Mouse (Mus musculus) liver, embryonic 14.5 days (tissue): ENCODE results near the gene 4932438H23Rik. TPM values are rescaled to one million over a fixed set of nuclear protein-coding genes. Genes with fewer than 3 reads are reported as not detected.

Experiments used
- ATAC-seq: fragments of 200-750 bp; cut with Nextera tagmentation; 2 replicates; pipeline ENCODE4 v1.8.0; 2017; ENCODE audit warnings: moderate number of reproducible peaks, mild to moderate bottlenecking, moderate library complexity; ENCODE audit not compliant: insufficient read depth
- DNase-seq, 3 experiments: peaks; one replicate each; pipeline ENCODE4 v3.0.0-alpha.2; 2012 to 2013; ENCODE audit warnings: low read depth in 3 of 3, low spot score in 3 of 3
- H3K27ac ChIP-seq: fragments of 300-500 bp; sonication (generic); 2 replicates; pipeline ENCODE4 v1.5.1; 2014; ENCODE audit warnings: moderate library complexity, mild to moderate bottlenecking, control low read depth, inconsistent platforms
- H3K27me3 ChIP-seq: fragments of 300-500 bp; sonication (generic); 2 replicates; pipeline ENCODE4 v1.6.1; 2014; ENCODE audit warnings: mild to moderate bottlenecking, low read length, moderate library complexity; ENCODE audit not compliant: control insufficient read depth, insufficient read depth
- H3K36me3 ChIP-seq: fragments of 300-500 bp; sonication (generic); replicated peaks from 2 replicates; pipeline ENCODE4 v1.6.1; 2014; ENCODE audit warnings: low read depth; ENCODE audit not compliant: control insufficient read depth, insufficient read depth
- H3K4me1 ChIP-seq, 2 experiments: fragments of 200-500 bp in 1 of 2; fragments of 300-500 bp in 1 of 2; sonication (generic) in 1 of 2; replicated peaks; 2 replicates each; pipeline ENCODE4 v1.6.1; 2012 to 2014; ENCODE audit warnings: antibody characterized with exemption in 1 of 2, inconsistent platforms in 1 of 2, low read length in 1 of 2; ENCODE audit not compliant: control insufficient read depth in 2 of 2, insufficient read depth in 2 of 2
- H3K4me2 ChIP-seq: fragments of 300-500 bp; sonication (generic); 2 replicates; pipeline ENCODE4 v1.6.1; 2014; ENCODE audit warnings: low read depth, mild to moderate bottlenecking, control low read depth, moderate library complexity
- H3K4me3 ChIP-seq, 2 experiments: fragments of 200-500 bp in 1 of 2; fragments of 300-500 bp in 1 of 2; sonication (generic) in 1 of 2; 2 replicates each; pipeline ENCODE4 v1.5.1; 2012 to 2014; ENCODE audit warnings: low read depth in 2 of 2, low read length in 2 of 2, mild to moderate bottlenecking in 2 of 2, control low read depth in 1 of 2, inconsistent platforms in 1 of 2, moderate library complexity in 1 of 2; ENCODE audit not compliant: insufficient read depth in 1 of 2
- H3K9ac ChIP-seq: fragments of 300-500 bp; sonication (generic); replicated peaks from 2 replicates; pipeline ENCODE4 v1.6.1; 2014; ENCODE audit warnings: mild to moderate bottlenecking, control low read depth, moderate library complexity
- H3K9me3 ChIP-seq: fragments of 300-500 bp; sonication (generic); 2 replicates; pipeline ENCODE4 v1.6.1; 2016; ENCODE audit warnings: low read length, mixed read lengths; ENCODE audit not compliant: control insufficient read depth
- CTCF ChIP-seq: IDR thresholded peaks from 2 replicates; pipeline ENCODE4 v1.5.1; 2016; ENCODE audit warnings: antibody characterized with exemption, low read depth, control low read depth
- EP300 ChIP-seq: IDR thresholded peaks from 2 replicates; pipeline ENCODE4 v1.6.1; 2016; ENCODE audit warnings: antibody characterized with exemption, low read depth
- WGBS: fragments of 180-500 bp; shearing (Covaris S2); extraction: QIAGEN DNeasy Blood & Tissue Kit; methylation state at CpG from one replicate; pipeline ENCODE4 v1.1.7; 2014; ENCODE audit not compliant: insufficient replicate concordance; 5-methylcytosine and 5-hydroxymethylcytosine counted together
- polyA plus RNA-seq, 2 experiments: library from polyadenylated mRNA; depleted of rRNA in 1 of 2; stranded (reverse) in 1 of 2; unstranded in 1 of 2; fragments of >200 nt; fragmentation: Nextera tagmentation in 1 of 2; extraction: Ambion mirVana in 1 of 2; gene quantifications; 2 replicates each; pipeline versions ENCODE4 v1.2.1 to v1.2.3; 2012 to 2014

The 4932438H23Rik gene
- polyA plus RNA-seq, 2 experiments: not detected

DNA sequence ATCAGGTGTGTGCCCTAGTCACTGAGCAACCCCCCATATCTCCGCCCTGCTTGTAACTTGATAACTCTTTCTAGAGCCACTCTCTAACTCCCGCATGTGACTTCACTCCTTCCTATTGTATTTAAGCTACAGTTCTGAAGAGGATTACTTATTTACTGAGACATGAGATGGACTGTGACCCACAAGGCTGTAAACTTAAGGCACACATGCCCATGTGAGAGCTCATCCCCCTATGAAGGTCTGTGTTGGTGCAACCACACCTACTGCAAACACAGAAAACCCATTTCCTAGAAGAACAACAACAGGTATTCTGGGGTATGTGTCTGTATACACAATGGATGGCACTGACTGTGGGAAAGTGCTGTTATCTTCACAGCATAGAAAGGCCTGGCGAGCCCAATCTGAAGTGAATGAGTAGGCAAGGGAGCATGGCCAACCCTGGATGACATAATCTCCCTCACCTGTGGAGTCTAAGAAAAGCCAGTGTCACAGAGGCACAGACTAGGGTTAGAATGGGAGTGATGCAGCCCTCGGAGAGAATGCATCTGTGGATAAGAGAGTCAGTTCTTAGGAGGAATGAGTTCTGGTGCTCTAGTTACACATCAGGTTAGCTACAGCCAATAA is 89.9 kb downstream of the 4932438H23Rik start:
- H3K4me2 ChIP-seq: no peak overlapping the region
- DNase-seq (no peak), ATAC-seq (no peak)
- no peak overlapping the region for H3K27ac ChIP-seq
- H3K4me3 ChIP-seq: no peak overlapping the region
- H3K4me1 ChIP-seq: peaks cover 15 to 23% of the 10 kb centered on the region in 2 experiments
- no peaks in the 10 kb centered on the region for H3K27me3 ChIP-seq
- H3K9ac ChIP-seq: no peak overlapping the region
- H3K36me3 ChIP-seq: no peaks in the 10 kb centered on the region; the same call in 1 of the 2 replicates
- no peak for TF ChIP-seq EP300
- TF ChIP-seq CTCF: no peak
- 57% methylated on average over 4 of the region's 4 CpGs for WGBS
- H3K9me3 ChIP-seq: no peaks in the 10 kb centered on the region

Other genes starting within 250 kb of the 4932438H23Rik start
- 6.4 and 11.5 TPM in 2 replicates for gene Cfap298, start 160.0 kb downstream of the 4932438H23Rik start, polyA plus RNA-seq (2012; rRNA removed)
- 18.4 and 21.9 TPM in 2 replicates for gene Cfap298, start 160.0 kb downstream of the 4932438H23Rik start, polyA plus RNA-seq (2014; fragmentation: Nextera tagmentation; extraction: Ambion mirVana)
- gene Synj1, start 83.8 kb downstream of the 4932438H23Rik start, polyA plus RNA-seq (2012; rRNA removed): 13.8 and 14.6 TPM in 2 replicates
- gene Synj1, start 83.8 kb downstream of the 4932438H23Rik start, polyA plus RNA-seq (2014; fragmentation: Nextera tagmentation; extraction: Ambion mirVana): 21.4 and 21.9 TPM in 2 replicates
- 17.4 and 25.9 TPM in 2 replicates for gene Paxbp1, start 50.6 kb downstream of the 4932438H23Rik start, polyA plus RNA-seq (2012; rRNA removed)
- 14.8 and 16.5 TPM in 2 replicates for gene Paxbp1, start 50.6 kb downstream of the 4932438H23Rik start, polyA plus RNA-seq (2014; fragmentation: Nextera tagmentation; extraction: Ambion mirVana)
- gene Olig2, start 130.3 kb upstream of the 4932438H23Rik start, polyA plus RNA-seq (2012; rRNA removed): 0.02 TPM in 1 of 2 replicates, not detected in the other
- gene Olig2, start 130.3 kb upstream of the 4932438H23Rik start, polyA plus RNA-seq (2014; fragmentation: Nextera tagmentation; extraction: Ambion mirVana): not detected in 2 replicates
- 0.04 TPM in 1 of 2 replicates, not detected in the other for gene Olig1, start 174.7 kb upstream of the 4932438H23Rik start, polyA plus RNA-seq (2012; rRNA removed)
- not detected in 2 replicates for gene Olig1, start 174.7 kb upstream of the 4932438H23Rik start, polyA plus RNA-seq (2014; fragmentation: Nextera tagmentation; extraction: Ambion mirVana)